Mouse (Mus musculus): Measurements from ENCODE around the gene Morc2a. TPM values are rescaled to one million over a fixed set of nuclear protein-coding genes. Genes with fewer than 3 reads are reported as not detected.
A peak's percentile ranks its signal among the peaks of the same experiment; 100 is the strongest.

The Morc2a gene
- polyA plus RNA-seq, 1 experiment: not detected

DNA sequence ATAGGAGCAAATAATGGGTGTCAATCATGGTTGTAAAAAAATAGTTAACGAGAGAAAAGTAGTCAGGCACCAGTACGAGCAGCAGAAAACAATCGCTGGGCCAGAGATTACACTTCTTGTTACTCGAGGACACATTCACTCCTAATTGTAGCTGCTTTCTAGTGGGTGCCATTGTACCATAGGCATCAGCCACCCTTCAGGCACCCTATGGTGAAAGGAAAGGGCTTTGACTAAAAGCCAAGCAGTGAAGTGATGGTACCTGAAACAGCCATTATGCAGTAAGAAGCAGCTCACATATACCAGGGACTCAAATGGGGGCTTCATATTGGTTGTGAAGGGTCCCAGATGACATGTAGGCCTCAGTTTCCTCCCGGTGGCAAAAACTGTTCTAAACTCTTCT is 1.3 kb upstream of the Morc2a start:
- Histone ChIP-seq H3K4me3 (ENCODE audit: insufficient read depth, low read depth, low read length) (no peak overlapping the region), H3K4me1 (ENCODE audit: control insufficient read depth, insufficient read depth, low read length) (peaks cover 6% of the 10 kb centered on the region; the same call in 1 of the 2 replicates), H3K27ac (ENCODE audit: insufficient read depth, low read depth, low read length) (no peak overlapping the region)
- 56% methylated on average over 5 of the region's 5 CpGs for WGBS
- TF ChIP-seq CTCF (IDR thresholded peaks at IDR 0.05; ENCODE audit: insufficient read depth, low read depth, low read length): no peak
- no peak for TF ChIP-seq POLR2A (IDR thresholded peaks at IDR 0.05; ENCODE audit: insufficient read depth, low read depth, low read length)

DNA sequence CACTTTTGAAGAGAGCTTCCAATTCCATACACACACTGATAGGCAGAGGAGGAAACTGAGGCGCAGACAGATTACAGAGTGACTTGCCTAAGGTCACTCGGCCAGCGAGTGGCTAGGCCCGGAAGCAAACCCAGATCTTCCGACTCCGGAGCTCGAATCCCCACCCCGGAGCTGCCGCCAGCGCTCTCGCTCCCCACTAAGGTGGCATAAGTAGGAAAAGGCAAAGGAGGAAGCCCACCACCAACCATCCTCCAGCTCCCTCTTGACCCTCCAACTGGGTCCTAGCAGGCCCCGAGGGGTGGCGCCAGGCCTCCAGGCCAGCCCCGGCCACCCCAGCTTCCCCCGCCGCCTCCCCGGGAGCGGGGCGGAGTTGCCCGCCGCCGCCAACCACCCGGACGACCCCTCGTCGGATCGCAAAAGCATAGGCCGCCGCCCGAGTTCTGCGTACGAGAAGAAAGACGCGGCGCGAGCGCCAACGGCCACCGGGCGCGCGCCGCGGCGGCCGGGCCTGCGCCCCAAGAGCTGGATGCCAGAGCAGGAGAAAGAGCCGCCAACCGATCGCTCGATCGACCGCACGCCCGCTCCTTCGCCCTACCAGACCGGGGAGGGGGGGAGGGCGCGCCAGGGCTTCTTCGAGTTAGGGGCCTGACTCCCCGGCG is 557 bp upstream of the Morc2a start:
- H3K4me3 ChIP-seq (ENCODE audit: insufficient read depth, low read depth, low read length): peak overlapping the region; percentile 78
- WGBS: under 1% methylated on average over 61 of the region's 62 CpGs
- H3K27ac ChIP-seq (ENCODE audit: insufficient read depth, low read depth, low read length): peak overlapping the region; percentile 70
- H3K4me1 ChIP-seq (ENCODE audit: control insufficient read depth, insufficient read depth, low read length): peaks cover 6% of the 10 kb centered on the region; the same call in 1 of the 2 replicates
- TF ChIP-seq CTCF (IDR thresholded peaks at IDR 0.05; ENCODE audit: insufficient read depth, low read depth, low read length) (0 out of 2 replicates have a peak, but pooled peaks have one; percentile 13), POLR2A (IDR thresholded peaks at IDR 0.05; ENCODE audit: insufficient read depth, low read depth, low read length) (no peak)

DNA sequence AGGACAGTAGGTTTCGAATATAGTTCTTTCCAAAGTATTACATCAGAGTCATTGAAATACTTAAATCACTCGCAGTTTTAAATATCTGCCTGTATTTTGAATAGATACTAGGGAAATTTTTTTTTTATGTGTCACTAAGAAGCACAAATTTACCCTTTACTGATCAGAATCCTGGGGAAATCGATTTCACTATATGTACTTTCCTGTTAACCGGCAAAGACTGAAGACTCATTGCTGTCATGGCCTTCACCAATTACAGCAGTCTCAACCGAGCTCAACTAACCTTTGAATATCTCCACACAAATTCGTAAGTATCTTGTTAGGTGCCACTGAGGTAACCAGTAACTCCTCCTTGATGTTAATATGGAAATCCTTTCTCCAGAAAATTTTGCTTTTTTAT is 1.1 kb downstream of the Morc2a start:
- Histone ChIP-seq H3K4me1 (ENCODE audit: control insufficient read depth, insufficient read depth, low read length) (peaks cover 6% of the 10 kb centered on the region; the same call in 1 of the 2 replicates), H3K27ac (ENCODE audit: insufficient read depth, low read depth, low read length) (no peak overlapping the region), H3K4me3 (ENCODE audit: insufficient read depth, low read depth, low read length) (no peak overlapping the region)
- WGBS: 96% methylated on average over 6 of the region's 6 CpGs
- TF ChIP-seq POLR2A (IDR thresholded peaks at IDR 0.05; ENCODE audit: insufficient read depth, low read depth, low read length) (no peak), CTCF (IDR thresholded peaks at IDR 0.05; ENCODE audit: insufficient read depth, low read depth, low read length) (no peak)

DNA sequence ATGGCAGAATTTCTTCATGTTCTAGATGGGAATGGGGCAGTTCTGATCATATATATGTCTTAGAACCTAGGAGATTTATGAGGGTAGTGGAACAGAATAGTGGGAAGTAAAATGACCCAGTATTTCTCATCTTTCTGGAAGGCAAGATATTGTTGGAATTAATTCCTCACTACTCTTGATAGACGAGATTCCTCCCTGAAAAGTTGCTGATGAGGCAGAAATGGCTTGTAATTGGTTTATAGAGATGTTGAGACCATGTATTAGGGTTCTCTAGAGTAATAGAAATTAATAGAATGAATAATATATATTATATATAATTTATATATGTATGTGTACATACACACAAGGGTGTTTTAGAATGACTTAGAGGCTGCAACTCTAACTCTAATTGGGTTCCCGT is 13.0 kb downstream of the Morc2a start:
- no peak overlapping the region for H3K4me3 ChIP-seq (ENCODE audit: insufficient read depth, low read depth, low read length)
- H3K4me1 ChIP-seq (ENCODE audit: control insufficient read depth, insufficient read depth, low read length): no peaks in the 10 kb centered on the region
- no peak overlapping the region for H3K27ac ChIP-seq (ENCODE audit: insufficient read depth, low read depth, low read length)
- no peak for TF ChIP-seq POLR2A (IDR thresholded peaks at IDR 0.05; ENCODE audit: insufficient read depth, low read depth, low read length)
- TF ChIP-seq CTCF (IDR thresholded peaks at IDR 0.05; ENCODE audit: insufficient read depth, low read depth, low read length): no peak
- 96% methylated on average over 2 of the region's 2 CpGs for WGBS

DNA sequence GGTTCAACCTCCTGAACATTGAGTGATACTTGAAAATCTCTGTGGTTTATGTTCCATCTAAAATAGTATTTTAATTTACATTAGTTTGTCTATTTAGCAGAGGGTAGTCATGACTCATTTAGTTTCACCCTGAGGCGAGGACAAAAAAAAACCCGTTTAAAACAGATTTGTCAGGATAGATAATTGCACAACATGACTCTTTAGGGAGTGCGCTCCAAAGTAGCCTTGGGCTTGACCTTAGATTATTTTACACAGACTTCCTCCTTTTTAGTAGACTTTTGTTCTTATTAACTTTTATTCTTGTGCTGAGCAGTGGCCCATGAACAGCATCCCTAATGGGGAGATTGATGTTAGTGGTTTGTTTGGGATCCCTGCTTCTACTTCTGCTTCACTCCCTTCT is 18.5 kb downstream of the Morc2a start:
- Histone ChIP-seq H3K4me1 (ENCODE audit: control insufficient read depth, insufficient read depth, low read length) (no peaks in the 10 kb centered on the region), H3K4me3 (ENCODE audit: insufficient read depth, low read depth, low read length) (no peak overlapping the region), H3K27ac (ENCODE audit: insufficient read depth, low read depth, low read length) (no peak overlapping the region)
- no peak for TF ChIP-seq POLR2A (IDR thresholded peaks at IDR 0.05; ENCODE audit: insufficient read depth, low read depth, low read length)
- no peak for TF ChIP-seq CTCF (IDR thresholded peaks at IDR 0.05; ENCODE audit: insufficient read depth, low read depth, low read length)
- WGBS: 53% methylated on average over 3 of the region's 3 CpGs

DNA sequence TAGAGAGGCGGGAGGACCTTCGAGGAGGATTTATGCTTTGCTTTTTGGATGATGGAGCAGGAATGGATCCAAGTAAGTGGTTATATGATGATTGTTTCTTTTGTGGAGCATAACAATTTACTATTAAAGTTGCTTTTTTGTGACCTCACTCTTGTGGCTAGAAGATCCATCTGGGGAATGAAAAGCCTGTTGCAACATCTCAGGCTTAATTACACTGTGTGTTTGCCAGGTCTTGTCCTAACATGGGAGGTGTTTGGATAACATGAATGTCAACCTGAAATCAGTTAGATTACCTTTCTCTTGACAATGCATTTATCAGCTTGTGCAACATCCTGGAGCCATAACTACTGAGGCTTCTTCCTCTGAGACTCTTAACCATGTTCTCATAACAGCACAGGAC is 19.8 kb downstream of the Morc2a start:
- no peak overlapping the region for H3K4me3 ChIP-seq (ENCODE audit: insufficient read depth, low read depth, low read length)
- no peak for TF ChIP-seq POLR2A (IDR thresholded peaks at IDR 0.05; ENCODE audit: insufficient read depth, low read depth, low read length)
- no peak for TF ChIP-seq CTCF (IDR thresholded peaks at IDR 0.05; ENCODE audit: insufficient read depth, low read depth, low read length)
- H3K4me1 ChIP-seq (ENCODE audit: control insufficient read depth, insufficient read depth, low read length): no peaks in the 10 kb centered on the region
- no peak overlapping the region for H3K27ac ChIP-seq (ENCODE audit: insufficient read depth, low read depth, low read length)
- WGBS: 82% methylated on average over 2 of the region's 2 CpGs

DNA sequence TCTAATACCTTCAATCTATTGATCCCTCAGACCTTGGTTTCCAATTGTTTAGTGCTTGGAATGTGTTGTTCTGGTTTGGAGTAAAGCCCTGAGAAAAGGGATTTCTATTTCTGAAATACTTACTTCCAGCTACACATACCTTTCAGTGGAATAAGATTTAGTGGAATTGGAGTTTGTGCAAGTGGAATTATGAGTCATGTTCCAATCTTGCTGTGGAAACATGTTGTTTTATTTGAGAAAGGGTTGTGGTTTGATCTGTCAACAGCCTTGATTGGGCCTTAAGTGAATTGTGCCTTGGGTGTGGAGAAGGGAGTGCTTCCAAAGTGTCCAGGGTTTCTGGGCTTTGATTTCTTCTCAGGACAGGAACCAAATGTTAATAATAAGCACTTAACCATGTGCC is 20.9 kb downstream of the Morc2a start:
- no peak overlapping the region for H3K27ac ChIP-seq (ENCODE audit: insufficient read depth, low read depth, low read length)
- H3K4me3 ChIP-seq (ENCODE audit: insufficient read depth, low read depth, low read length): no peak overlapping the region
- no peaks in the 10 kb centered on the region for H3K4me1 ChIP-seq (ENCODE audit: control insufficient read depth, insufficient read depth, low read length)
- no peak for TF ChIP-seq POLR2A (IDR thresholded peaks at IDR 0.05; ENCODE audit: insufficient read depth, low read depth, low read length)
- no peak for TF ChIP-seq CTCF (IDR thresholded peaks at IDR 0.05; ENCODE audit: insufficient read depth, low read depth, low read length)

DNA sequence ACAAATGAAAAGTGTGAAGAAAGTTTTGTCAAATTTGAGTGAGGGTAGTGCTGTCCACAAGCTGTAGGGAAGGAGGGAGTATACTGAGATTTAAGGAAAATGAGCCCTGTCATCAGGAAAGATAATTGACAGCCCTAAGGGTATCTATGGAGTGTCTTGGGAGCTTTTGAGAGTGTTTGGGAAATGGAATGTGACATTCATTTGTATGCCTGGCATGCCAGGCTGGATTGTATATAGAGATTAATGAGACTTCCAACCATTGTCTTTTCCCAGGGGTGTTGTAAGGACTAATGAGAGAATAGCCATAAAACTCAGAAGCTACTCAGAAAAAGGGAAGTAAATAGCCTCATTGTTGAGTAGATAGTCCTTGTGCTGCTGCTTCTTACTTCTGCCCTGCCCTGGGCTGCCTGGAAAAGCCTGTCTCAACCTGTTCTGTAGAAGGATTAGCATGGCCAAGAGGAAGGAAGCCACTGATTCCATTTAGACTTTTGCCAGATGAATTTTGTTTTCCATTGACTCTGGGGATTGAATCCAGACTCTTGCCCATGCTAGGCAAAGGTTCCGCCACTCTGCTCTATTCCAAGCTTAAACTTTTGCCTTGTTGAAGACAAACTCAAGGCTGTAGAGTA is 22.1 kb downstream of the Morc2a start:
- no peak overlapping the region for H3K27ac ChIP-seq (ENCODE audit: insufficient read depth, low read depth, low read length)
- no peaks in the 10 kb centered on the region for H3K4me1 ChIP-seq (ENCODE audit: control insufficient read depth, insufficient read depth, low read length)
- H3K4me3 ChIP-seq (ENCODE audit: insufficient read depth, low read depth, low read length): no peak overlapping the region
- WGBS: 96% methylated on average over 1 of the region's 1 CpGs
- TF ChIP-seq POLR2A (IDR thresholded peaks at IDR 0.05; ENCODE audit: insufficient read depth, low read depth, low read length) (no peak), CTCF (IDR thresholded peaks at IDR 0.05; ENCODE audit: insufficient read depth, low read depth, low read length) (no peak)

DNA sequence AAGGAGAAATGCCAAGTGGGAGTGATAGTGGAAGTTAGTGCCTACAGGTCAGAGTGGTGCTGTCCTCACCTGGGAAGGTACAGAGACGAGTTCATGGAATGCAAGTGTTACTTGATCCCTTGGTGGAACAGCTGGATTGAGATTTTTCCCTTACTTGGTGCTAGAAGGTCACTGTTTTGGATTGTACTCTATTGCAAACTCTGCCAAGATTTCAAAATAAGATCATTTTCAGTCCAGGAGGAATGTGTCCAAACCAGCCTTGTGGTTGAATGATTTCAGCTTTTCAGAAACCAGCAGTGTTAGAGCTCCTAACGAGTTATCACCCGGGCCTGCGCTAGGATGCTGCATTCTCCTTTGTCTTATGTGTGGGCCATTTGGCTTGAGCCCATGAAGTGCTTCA is 25.6 kb downstream of the Morc2a start:
- H3K27ac ChIP-seq (ENCODE audit: insufficient read depth, low read depth, low read length): no peak overlapping the region
- H3K4me1 ChIP-seq (ENCODE audit: control insufficient read depth, insufficient read depth, low read length): no peaks in the 10 kb centered on the region
- H3K4me3 ChIP-seq (ENCODE audit: insufficient read depth, low read depth, low read length): no peak overlapping the region
- WGBS: 34% methylated on average over 4 of the region's 4 CpGs
- TF ChIP-seq POLR2A (IDR thresholded peaks at IDR 0.05; ENCODE audit: insufficient read depth, low read depth, low read length): no peak
- TF ChIP-seq CTCF (IDR thresholded peaks at IDR 0.05; ENCODE audit: insufficient read depth, low read depth, low read length): no peak

Measured in olfactory bulb, adult 2 months (tissue).